Mouse (Mus musculus): ENCODE measurements around the gene Sipa1l1. TPM values are rescaled to one million over a fixed set of nuclear protein-coding genes. Genes with fewer than 3 reads are reported as not detected.

Sipa1l1 gene
- polyA plus RNA-seq, 1 experiment from 2014 or later, result 37.3 TPM

- Histone ChIP-seq H3K4me1 (ENCODE audit: insufficient read depth, low read length) (no peaks in the 10 kb centered on the region), H3K4me3 (ENCODE audit: low read length) (no peak overlapping the region), H3K27me3 (ENCODE audit: insufficient read depth, low read length) (no peaks in the 10 kb centered on the region), H3K9me3 (ENCODE audit: low read length) (no peaks in the 10 kb centered on the region), H3K9ac (replicated peaks; ENCODE audit: low read length) (no peak overlapping the region), H3K4me2 (replicated peaks; ENCODE audit: low read depth, low read length) (no peak overlapping the region), H3K36me3 (ENCODE audit: insufficient read depth, low read length) (peaks cover 11% of the 10 kb centered on the region), H3K27ac (ENCODE audit: low read length) (no peak overlapping the region)
- WGBS, result 74% methylated on average over 5 of the region's 5 CpGs
- ATAC-seq (ENCODE audit: low FRiP score, low TSS enrichment), result no peak
These were observed 238.6 kb downstream of the Sipa1l1 start for GRCm38 (mm10) chr12:82407531-82408255.

GRCm38 (mm10) chr12:82408486-82408885 is 239.4 kb downstream of the Sipa1l1 start:
- Histone ChIP-seq H3K9me3 (ENCODE audit: low read length) (no peaks in the 10 kb centered on the region), H3K27me3 (ENCODE audit: insufficient read depth, low read length) (no peaks in the 10 kb centered on the region), H3K27ac (ENCODE audit: low read length) (no peak overlapping the region), H3K4me3 (ENCODE audit: low read length) (no peak overlapping the region), H3K4me1 (ENCODE audit: insufficient read depth, low read length) (no peaks in the 10 kb centered on the region), H3K9ac (replicated peaks; ENCODE audit: low read length) (no peak overlapping the region), H3K4me2 (replicated peaks; ENCODE audit: low read depth, low read length) (no peak overlapping the region), H3K36me3 (ENCODE audit: insufficient read depth, low read length) (peaks cover 12% of the 10 kb centered on the region)
- no peak for ATAC-seq (ENCODE audit: low FRiP score, low TSS enrichment)
- WGBS, result 91% methylated on average over 6 of the region's 6 CpGs

- Histone ChIP-seq H3K4me2 (replicated peaks; ENCODE audit: low read depth, low read length) (no peak overlapping the region), H3K9me3 (ENCODE audit: low read length) (no peaks in the 10 kb centered on the region), H3K27me3 (ENCODE audit: insufficient read depth, low read length) (no peaks in the 10 kb centered on the region), H3K9ac (replicated peaks; ENCODE audit: low read length) (no peak overlapping the region), H3K36me3 (ENCODE audit: insufficient read depth, low read length) (peaks cover 10% of the 10 kb centered on the region; the same call in 1 of the 2 replicates), H3K4me1 (ENCODE audit: insufficient read depth, low read length) (no peaks in the 10 kb centered on the region), H3K4me3 (ENCODE audit: low read length) (no peak overlapping the region), H3K27ac (ENCODE audit: low read length) (peak overlapping the region; percentile 40; the same call in 1 of the 2 replicates)
- WGBS, result 67% methylated on average over 7 of the region's 7 CpGs
- ATAC-seq (ENCODE audit: low FRiP score, low TSS enrichment), result no peak
These were observed 240.8 kb downstream of the Sipa1l1 start for GRCm38 (mm10) chr12:82409686-82410472.

GRCm38 (mm10) chr12:82412291-82413032 is 243.3 kb downstream of the Sipa1l1 start:
- ATAC-seq (ENCODE audit: low FRiP score, low TSS enrichment), result peak; percentile 35; the same call in 1 of the 2 replicates

GRCm38 (mm10) chr12:82415690-82416364 is 246.7 kb downstream of the Sipa1l1 start:
- ATAC-seq (ENCODE audit: low FRiP score, low TSS enrichment), result no peak
- Histone ChIP-seq H3K9ac (replicated peaks; ENCODE audit: low read length) (no peak overlapping the region), H3K27me3 (ENCODE audit: insufficient read depth, low read length) (no peaks in the 10 kb centered on the region), H3K36me3 (ENCODE audit: insufficient read depth, low read length) (peaks cover 21% of the 10 kb centered on the region), H3K9me3 (ENCODE audit: low read length) (no peaks in the 10 kb centered on the region), H3K4me2 (replicated peaks; ENCODE audit: low read depth, low read length) (no peak overlapping the region), H3K4me1 (ENCODE audit: insufficient read depth, low read length) (no peaks in the 10 kb centered on the region), H3K4me3 (ENCODE audit: low read length) (no peak overlapping the region), H3K27ac (ENCODE audit: low read length) (no peak overlapping the region)
- WGBS, result 86% methylated on average over 4 of the region's 4 CpGs

More at GRCm38 (mm10) chr12:82412291-82413032, 243.3 kb downstream of the Sipa1l1 start:
- peak overlapping the region; percentile 37; the same call in 1 of the 2 replicates for H3K27ac ChIP-seq (ENCODE audit: low read length)
- peaks cover 18% of the 10 kb centered on the region for H3K36me3 ChIP-seq (ENCODE audit: insufficient read depth, low read length)
- no peak overlapping the region for H3K4me3 ChIP-seq (ENCODE audit: low read length)
- H3K9me3 ChIP-seq (ENCODE audit: low read length), result no peaks in the 10 kb centered on the region
- H3K27me3 ChIP-seq (ENCODE audit: insufficient read depth, low read length), result no peaks in the 10 kb centered on the region
- 66% methylated on average over 3 of the region's 3 CpGs for WGBS
- H3K9ac ChIP-seq (replicated peaks; ENCODE audit: low read length), result no peak overlapping the region
- H3K4me2 ChIP-seq (replicated peaks; ENCODE audit: low read depth, low read length), result no peak overlapping the region
- H3K4me1 ChIP-seq (ENCODE audit: insufficient read depth, low read length), result no peaks in the 10 kb centered on the region

- no peak for ATAC-seq (ENCODE audit: low FRiP score, low TSS enrichment)
- no peak overlapping the region for H3K4me2 ChIP-seq (replicated peaks; ENCODE audit: low read depth, low read length)
- H3K9me3 ChIP-seq (ENCODE audit: low read length), result no peaks in the 10 kb centered on the region
- no peaks in the 10 kb centered on the region for H3K27me3 ChIP-seq (ENCODE audit: insufficient read depth, low read length)
- H3K9ac ChIP-seq (replicated peaks; ENCODE audit: low read length), result no peak overlapping the region
- peaks cover 30% of the 10 kb centered on the region for H3K36me3 ChIP-seq (ENCODE audit: insufficient read depth, low read length)
- WGBS, result 92% methylated on average over 8 of the region's 8 CpGs
- H3K4me1 ChIP-seq (ENCODE audit: insufficient read depth, low read length), result no peaks in the 10 kb centered on the region
- H3K4me3 ChIP-seq (ENCODE audit: low read length), result no peak overlapping the region
- H3K27ac ChIP-seq (ENCODE audit: low read length), result no peak overlapping the region
These were observed 249.9 kb downstream of the Sipa1l1 start for GRCm38 (mm10) chr12:82419027-82419426.

GRCm38 (mm10) chr12:82424783-82425182 is 255.7 kb downstream of the Sipa1l1 start:
- H3K9ac ChIP-seq (replicated peaks; ENCODE audit: low read length), result no peak overlapping the region
- no peaks in the 10 kb centered on the region for H3K27me3 ChIP-seq (ENCODE audit: insufficient read depth, low read length)
- no peak overlapping the region for H3K27ac ChIP-seq (ENCODE audit: low read length)
- ATAC-seq (ENCODE audit: low FRiP score, low TSS enrichment), result no peak
- no peak overlapping the region for H3K4me2 ChIP-seq (replicated peaks; ENCODE audit: low read depth, low read length)
- peaks cover 39% of the 10 kb centered on the region for H3K36me3 ChIP-seq (ENCODE audit: insufficient read depth, low read length)
- no peak overlapping the region for H3K4me3 ChIP-seq (ENCODE audit: low read length)
- no peaks in the 10 kb centered on the region for H3K4me1 ChIP-seq (ENCODE audit: insufficient read depth, low read length)
- 94% methylated on average over 15 of the region's 15 CpGs for WGBS
- H3K9me3 ChIP-seq (ENCODE audit: low read length), result no peaks in the 10 kb centered on the region

- Histone ChIP-seq H3K4me3 (ENCODE audit: low read length) (no peak overlapping the region), H3K4me2 (replicated peaks; ENCODE audit: low read depth, low read length) (no peak overlapping the region), H3K27me3 (ENCODE audit: insufficient read depth, low read length) (no peaks in the 10 kb centered on the region), H3K27ac (ENCODE audit: low read length) (no peak overlapping the region), H3K9me3 (ENCODE audit: low read length) (no peaks in the 10 kb centered on the region), H3K9ac (replicated peaks; ENCODE audit: low read length) (no peak overlapping the region), H3K4me1 (ENCODE audit: insufficient read depth, low read length) (no peaks in the 10 kb centered on the region), H3K36me3 (ENCODE audit: insufficient read depth, low read length) (peaks cover 39% of the 10 kb centered on the region)
- WGBS, result 84% methylated on average over 11 of the region's 11 CpGs
- no peak for ATAC-seq (ENCODE audit: low FRiP score, low TSS enrichment)
These were observed 256.7 kb downstream of the Sipa1l1 start for GRCm38 (mm10) chr12:82425853-82426252.

GRCm38 (mm10) chr12:82427416-82427815 is 258.3 kb downstream of the Sipa1l1 start:
- no peak for ATAC-seq (ENCODE audit: low FRiP score, low TSS enrichment)
- no peaks in the 10 kb centered on the region for H3K27me3 ChIP-seq (ENCODE audit: insufficient read depth, low read length)
- no peaks in the 10 kb centered on the region for H3K9me3 ChIP-seq (ENCODE audit: low read length)
- no peak overlapping the region for H3K9ac ChIP-seq (replicated peaks; ENCODE audit: low read length)
- peaks cover 33% of the 10 kb centered on the region for H3K36me3 ChIP-seq (ENCODE audit: insufficient read depth, low read length)
- WGBS, result 65% methylated on average over 2 of the region's 2 CpGs
- no peak overlapping the region for H3K4me3 ChIP-seq (ENCODE audit: low read length)
- H3K4me1 ChIP-seq (ENCODE audit: insufficient read depth, low read length), result peaks cover 2% of the 10 kb centered on the region; the same call in 1 of the 2 replicates
- no peak overlapping the region for H3K4me2 ChIP-seq (replicated peaks; ENCODE audit: low read depth, low read length)
- H3K27ac ChIP-seq (ENCODE audit: low read length), result no peak overlapping the region
